Mouse (Mus musculus) heart, embryonic 16.5 days (tissue): ENCODE measurements around the gene Fbxl3. TPM values are rescaled to one million over a fixed set of nuclear protein-coding genes. Genes with fewer than 3 reads are reported as not detected.
A peak's percentile ranks its signal among the peaks of the same experiment; 100 is the strongest.

Experiments
- ATAC-seq: fragments of 200-750 bp; cut with Nextera tagmentation; replicated peaks from 2 replicates; pipeline ENCODE4 v1.8.0; 2017; ENCODE audit warnings: moderate number of reproducible peaks; ENCODE audit not compliant: insufficient read depth, low FRiP score; ENCODE audit errors: extremely low read depth
- H3K27ac ChIP-seq: fragments of 300-500 bp; sonication (generic); 2 replicates; pipeline ENCODE4 v1.5.1; 2014; ENCODE audit warnings: mild to moderate bottlenecking, low read length, control low read depth, moderate library complexity
- H3K27me3 ChIP-seq: fragments of 300-500 bp; sonication (generic); 2 replicates; pipeline ENCODE4 v1.6.1; 2014; ENCODE audit warnings: low read length, mixed read lengths; ENCODE audit not compliant: control insufficient read depth, insufficient read depth
- H3K36me3 ChIP-seq: fragments of 300-500 bp; sonication (generic); 2 replicates; pipeline ENCODE4 v1.6.1; 2014; ENCODE audit not compliant: control insufficient read depth, insufficient read depth
- H3K4me1 ChIP-seq: fragments of 300-500 bp; sonication (generic); 2 replicates; pipeline ENCODE4 v1.6.1; 2014; ENCODE audit warnings: low read length, mixed read lengths; ENCODE audit not compliant: control insufficient read depth, insufficient read depth
- H3K4me2 ChIP-seq: fragments of 300-500 bp; sonication (generic); 2 replicates; pipeline ENCODE4 v1.6.1; 2014; ENCODE audit warnings: low read depth, mild to moderate bottlenecking, control low read depth, low read length
- H3K4me3 ChIP-seq: fragments of 300-500 bp; sonication (generic); 2 replicates; pipeline ENCODE4 v1.5.1; 2014; ENCODE audit warnings: mild to moderate bottlenecking, control low read depth, low read length
- H3K9ac ChIP-seq: fragments of 300-500 bp; sonication (generic); 2 replicates; pipeline ENCODE4 v1.6.1; 2014; ENCODE audit warnings: low read length, control low read depth
- H3K9me3 ChIP-seq: fragments of 300-500 bp; sonication (generic); replicated peaks from 2 replicates; pipeline ENCODE4 v1.6.1; 2016; ENCODE audit warnings: low read length; ENCODE audit not compliant: control insufficient read depth
- WGBS: fragments of 180-500 bp; shearing (Covaris S2); extraction: QIAGEN DNeasy Blood & Tissue Kit; methylation state at CpG from one replicate; pipeline ENCODE4 v1.1.7; 2014; 5-methylcytosine and 5-hydroxymethylcytosine counted together
- polyA plus RNA-seq: library from polyadenylated mRNA; unstranded; fragments of >200 nt; fragmentation: Nextera tagmentation; extraction: Ambion mirVana; gene quantifications from 2 replicates; pipeline ENCODE4 v1.2.1, GENCODE M21; 2015

The Fbxl3 gene
- polyA plus RNA-seq, 1 experiment from 2014 or later = 19.0 TPM

DNA sequence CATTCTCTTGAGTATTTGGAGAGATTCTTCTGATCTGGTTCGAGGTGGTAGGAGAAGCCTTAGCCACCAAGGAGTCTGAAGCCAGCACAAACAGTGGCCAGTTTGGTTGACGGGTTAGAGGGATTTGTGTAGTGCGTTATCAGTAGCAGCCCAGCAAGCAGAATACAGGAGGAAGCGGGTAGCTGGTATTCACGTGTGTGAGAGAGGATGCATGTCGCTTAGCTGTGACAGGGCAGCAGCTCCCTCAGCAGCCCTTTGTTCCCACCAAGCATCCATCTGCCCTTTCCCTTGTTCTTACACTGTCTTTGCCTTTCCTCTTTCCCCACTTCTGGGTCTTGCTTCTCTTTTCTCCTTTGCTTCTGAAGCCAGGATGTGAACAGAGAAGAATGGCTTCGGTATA lies 24.2 kb downstream of the Fbxl3 start:
- ATAC-seq = no peak
- Histone ChIP-seq H3K27ac (no peak overlapping the region), H3K4me3 (no peak overlapping the region), H3K36me3 (peaks cover 27% of the 10 kb centered on the region), H3K4me2 (no peak overlapping the region), H3K9me3 (no peaks in the 10 kb centered on the region), H3K4me1 (no peaks in the 10 kb centered on the region; the same call in 1 of the 2 replicates), H3K27me3 (no peaks in the 10 kb centered on the region), H3K9ac (no peak overlapping the region)
- 69% methylated on average over 7 of the region's 7 CpGs for WGBS

DNA sequence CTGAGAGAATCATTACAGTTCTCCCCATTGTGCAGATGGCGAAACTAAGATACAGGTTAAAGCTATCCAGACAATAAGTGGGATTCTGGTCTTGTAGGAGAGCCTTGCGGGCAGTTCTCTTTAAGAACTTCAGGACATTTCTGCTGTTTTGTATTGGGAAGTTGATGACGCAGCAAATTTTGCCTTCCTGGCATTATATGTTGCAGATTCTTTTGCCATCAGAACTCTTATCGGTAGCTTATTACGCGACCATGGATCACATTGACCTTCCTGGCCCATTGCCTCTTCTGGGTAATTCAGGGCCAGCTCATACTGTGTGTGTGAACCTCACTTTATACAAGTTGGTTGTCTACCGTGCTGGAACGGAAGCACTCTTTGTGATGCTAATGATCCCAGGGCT lies 25.5 kb downstream of the Fbxl3 start:
- Histone ChIP-seq H3K4me2 (no peak overlapping the region), H3K9me3 (no peaks in the 10 kb centered on the region), H3K27me3 (no peaks in the 10 kb centered on the region), H3K36me3 (peaks cover 27% of the 10 kb centered on the region), H3K9ac (no peak overlapping the region), H3K4me3 (no peak overlapping the region), H3K4me1 (peaks cover 6% of the 10 kb centered on the region), H3K27ac (no peak overlapping the region)
- WGBS = 95% methylated on average over 8 of the region's 8 CpGs
- ATAC-seq = no peak

DNA sequence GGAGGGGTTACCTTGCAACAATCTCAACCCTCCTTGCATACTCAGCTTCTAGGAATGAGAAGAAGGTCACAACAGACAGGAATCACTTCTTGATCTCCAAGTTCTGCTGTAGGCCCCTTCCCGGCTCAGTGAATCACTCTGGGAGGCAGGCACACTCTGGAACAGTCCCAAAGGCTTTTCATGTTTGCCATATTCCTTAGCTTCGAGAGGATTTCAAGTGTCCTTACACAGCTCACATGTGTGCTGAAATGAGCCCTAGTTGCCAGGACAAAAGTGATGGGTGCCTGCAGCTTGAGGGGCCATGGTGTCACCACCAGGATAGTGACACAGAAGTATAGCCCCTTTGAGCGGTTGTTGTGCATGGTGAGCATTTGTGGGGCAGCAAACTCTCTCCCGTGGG lies 26.6 kb downstream of the Fbxl3 start:
- ATAC-seq = no peak
- Histone ChIP-seq H3K27me3 (no peaks in the 10 kb centered on the region), H3K9me3 (no peaks in the 10 kb centered on the region), H3K27ac (no peak overlapping the region), H3K4me2 (no peak overlapping the region), H3K36me3 (peaks cover 25% of the 10 kb centered on the region), H3K4me3 (no peak overlapping the region), H3K9ac (no peak overlapping the region), H3K4me1 (peaks cover 6% of the 10 kb centered on the region)
- WGBS = 84% methylated on average over 4 of the region's 4 CpGs

- peaks cover 19% of the 10 kb centered on the region for H3K36me3 ChIP-seq
- ATAC-seq = no peak
- no peak overlapping the region for H3K9ac ChIP-seq
- WGBS = 92% methylated on average over 12 of the region's 12 CpGs
- H3K27ac ChIP-seq = no peak overlapping the region
- H3K9me3 ChIP-seq = no peaks in the 10 kb centered on the region
- H3K4me2 ChIP-seq = no peak overlapping the region
- no peaks in the 10 kb centered on the region for H3K27me3 ChIP-seq
- H3K4me3 ChIP-seq = no peak overlapping the region
- H3K4me1 ChIP-seq = peaks cover 6% of the 10 kb centered on the region
Observed at GRCm38 (mm10) chr14:103071471-103071870, 27.9 kb downstream of the Fbxl3 start.

- H3K27me3 ChIP-seq = no peaks in the 10 kb centered on the region
- H3K9me3 ChIP-seq = no peaks in the 10 kb centered on the region
- peaks cover 6% of the 10 kb centered on the region for H3K4me1 ChIP-seq
- peak overlapping the region; percentile 83 for H3K4me3 ChIP-seq
- no peak for ATAC-seq
- peak overlapping the region; percentile 100 for H3K4me2 ChIP-seq
- 4% methylated on average over 10 of the region's 10 CpGs for WGBS
- H3K9ac ChIP-seq = peak overlapping the region; percentile 76
- peaks cover 15% of the 10 kb centered on the region for H3K36me3 ChIP-seq
- H3K27ac ChIP-seq = peak overlapping the region; percentile 89
Observed at GRCm38 (mm10) chr14:103070790-103071189, 28.6 kb downstream of the Fbxl3 start.

- Histone ChIP-seq H3K36me3 (peaks cover 10% of the 10 kb centered on the region), H3K27me3 (no peaks in the 10 kb centered on the region), H3K27ac (peak within 1 kb of the TSS; percentile 94), H3K4me1 (peaks cover 8% of the 10 kb centered on the region), H3K9me3 (no peaks in the 10 kb centered on the region), H3K4me2 (peak within 1 kb of the TSS; percentile 100), H3K9ac (peak within 1 kb of the TSS; percentile 78), H3K4me3 (peak within 1 kb of the TSS; percentile 83)
- peak; percentile 98 for ATAC-seq
- WGBS = under 1% methylated on average over 65 of the region's 65 CpGs
Observed at GRCm38 (mm10) chr14:103069864-103070611, 29.3 kb downstream of the Fbxl3 start, which contains the start of gene Cln5. Gene Cln5 (plus strand): TSS chr14:103070216.

DNA sequence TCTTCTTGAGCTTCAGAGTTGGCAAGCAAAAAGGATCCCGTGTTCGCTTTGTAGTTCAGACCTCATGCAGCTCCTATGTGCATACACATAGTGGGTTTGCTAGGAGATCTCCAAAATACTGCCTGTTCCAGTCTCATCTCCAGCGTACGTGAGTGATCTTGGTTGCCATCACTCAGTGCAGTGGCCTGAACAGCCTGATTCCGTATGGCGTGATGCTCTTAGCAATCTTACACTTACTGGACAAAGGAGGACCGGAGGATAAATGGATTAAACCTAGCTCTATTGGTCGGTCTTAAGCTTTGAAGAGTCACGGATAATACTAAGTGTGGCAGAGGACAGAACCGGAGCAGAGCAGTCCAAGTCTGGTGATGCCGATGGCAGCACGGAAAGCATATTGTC lies 29.9 kb downstream of the Fbxl3 start:
- ATAC-seq = no peak
- H3K36me3 ChIP-seq = peaks cover 10% of the 10 kb centered on the region
- H3K4me2 ChIP-seq = peak overlapping the region; percentile 100
- H3K4me3 ChIP-seq = peak overlapping the region; percentile 83
- H3K9me3 ChIP-seq = no peaks in the 10 kb centered on the region
- H3K4me1 ChIP-seq = peaks cover 8% of the 10 kb centered on the region
- WGBS = 13% methylated on average over 12 of the region's 12 CpGs
- H3K27me3 ChIP-seq = no peaks in the 10 kb centered on the region
- H3K9ac ChIP-seq = peak overlapping the region; percentile 78
- peak overlapping the region; percentile 94 for H3K27ac ChIP-seq

DNA sequence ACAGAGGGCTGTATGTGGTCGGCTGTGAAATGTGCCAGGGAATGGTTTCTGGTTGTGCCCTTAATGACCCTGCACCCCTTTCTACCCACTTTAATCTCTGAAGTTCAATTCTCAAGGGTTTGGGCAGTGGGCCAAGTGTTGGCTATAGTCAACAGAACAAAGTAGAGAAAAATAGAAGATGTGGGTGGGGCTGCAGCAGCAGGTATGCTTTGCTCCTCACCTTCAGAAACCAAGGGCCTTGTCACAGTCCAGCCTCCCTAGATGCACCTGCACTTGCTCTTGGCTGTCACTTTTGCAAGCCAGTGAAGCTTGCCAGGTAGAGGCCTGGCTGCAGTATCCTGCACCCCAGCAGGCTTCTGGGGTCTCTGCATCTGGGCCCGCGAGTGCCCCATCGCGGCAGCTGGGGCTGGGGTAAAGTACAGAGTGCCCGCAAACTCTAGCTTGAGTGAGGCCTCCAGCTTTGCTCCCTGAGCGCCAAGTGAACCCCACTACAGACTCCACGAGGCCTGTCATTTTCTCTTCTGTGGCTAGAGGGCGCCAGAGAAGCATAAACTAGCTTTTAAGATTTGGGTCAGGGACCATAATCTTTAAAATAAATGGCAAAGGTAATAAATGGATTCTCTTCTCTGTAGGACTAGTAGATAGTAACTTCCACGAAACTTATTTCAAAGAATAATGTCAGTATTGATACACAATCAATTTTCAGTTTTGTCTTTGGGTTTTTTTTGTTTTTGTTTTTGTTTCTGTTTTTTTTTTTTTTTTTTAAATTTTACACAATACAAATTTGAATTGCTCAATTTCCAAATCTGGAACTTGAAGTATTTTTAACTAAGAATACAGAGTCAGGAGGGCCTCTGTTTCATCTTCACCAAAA lies 33.8 kb downstream of the Fbxl3 start:
- Histone ChIP-seq H3K9ac (no peak overlapping the region), H3K36me3 (no peaks in the 10 kb centered on the region), H3K9me3 (no peaks in the 10 kb centered on the region), H3K27ac (no peak overlapping the region), H3K4me2 (peak overlapping the region; percentile 36; the same call in 1 of the 2 replicates), H3K4me1 (peaks cover 8% of the 10 kb centered on the region), H3K27me3 (no peaks in the 10 kb centered on the region), H3K4me3 (no peak overlapping the region)
- ATAC-seq = no peak
- WGBS = 8% methylated on average over 10 of the region's 10 CpGs

DNA sequence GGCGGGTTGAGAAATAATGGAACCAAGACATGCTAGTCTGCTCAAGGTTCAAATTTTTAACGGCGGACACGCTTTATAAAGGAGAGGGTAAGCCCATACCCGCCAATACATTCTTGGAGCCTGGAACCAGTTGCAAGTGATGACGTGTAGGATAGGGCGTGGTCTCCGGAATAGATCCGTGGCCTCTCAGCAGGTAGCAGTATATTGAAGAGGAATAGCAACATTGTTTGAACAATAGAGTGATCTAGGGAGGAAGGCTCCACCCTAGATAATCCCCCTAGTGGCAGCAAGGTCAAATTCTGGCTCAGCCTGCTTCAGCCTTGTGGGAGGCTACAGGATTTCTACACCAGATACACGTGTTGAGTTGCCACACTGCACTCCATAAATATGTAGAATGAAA lies 39.9 kb downstream of the Fbxl3 start:
- 74% methylated on average over 10 of the region's 10 CpGs for WGBS
- Histone ChIP-seq H3K4me3 (no peak overlapping the region), H3K36me3 (no peaks in the 10 kb centered on the region), H3K27me3 (no peaks in the 10 kb centered on the region), H3K27ac (no peak overlapping the region), H3K9ac (no peak overlapping the region), H3K4me2 (no peak overlapping the region), H3K4me1 (no peaks in the 10 kb centered on the region), H3K9me3 (no peaks in the 10 kb centered on the region)
- no peak for ATAC-seq
